Mouse (Mus musculus) heart, embryonic 13.5 days (tissue): Measurements from ENCODE around the gene Ak2. TPM values are rescaled to one million over a fixed set of nuclear protein-coding genes. Genes with fewer than 3 reads are reported as not detected.

ENCODE experiments used
- ATAC-seq: fragments of 200-750 bp; cut with Nextera tagmentation; 2 replicates; pipeline ENCODE4 v1.8.0; 2017; ENCODE audit warnings: moderate TSS enrichment; ENCODE audit not compliant: insufficient number of reproducible peaks, low FRiP score, low TSS enrichment; ENCODE audit errors: extremely low read depth
- H3K27ac ChIP-seq: fragments of 300-500 bp; sonication (generic); replicated peaks from 2 replicates; pipeline ENCODE4 v1.5.1; 2015; ENCODE audit warnings: moderate library complexity, mild to moderate bottlenecking, inconsistent platforms
- H3K27me3 ChIP-seq: fragments of 300-500 bp; sonication (generic); replicated peaks from 2 replicates; pipeline ENCODE4 v1.6.1; 2015; ENCODE audit warnings: mild to moderate bottlenecking, inconsistent platforms
- H3K36me3 ChIP-seq: fragments of 300-500 bp; sonication (generic); 2 replicates; pipeline ENCODE4 v1.6.1; 2015; ENCODE audit warnings: mild to moderate bottlenecking, inconsistent platforms
- H3K4me1 ChIP-seq: fragments of 300-500 bp; sonication (generic); 2 replicates; pipeline ENCODE4 v1.6.1; 2015; ENCODE audit warnings: inconsistent platforms
- H3K4me2 ChIP-seq: fragments of 300-500 bp; sonication (generic); 2 replicates; pipeline ENCODE4 v1.6.1; 2015; ENCODE audit warnings: inconsistent platforms, mild to moderate bottlenecking, moderate library complexity
- H3K4me3 ChIP-seq: fragments of 300-500 bp; sonication (generic); 2 replicates; pipeline ENCODE4 v1.5.1; 2015; ENCODE audit warnings: moderate library complexity, mild to moderate bottlenecking, inconsistent platforms
- H3K9ac ChIP-seq: fragments of 300-500 bp; sonication (generic); 2 replicates; pipeline ENCODE4 v1.6.1; 2015; ENCODE audit warnings: inconsistent platforms, mild to moderate bottlenecking, moderate library complexity
- H3K9me3 ChIP-seq: fragments of 300-500 bp; sonication (generic); 2 replicates; pipeline ENCODE4 v1.6.1; 2016; ENCODE audit warnings: inconsistent platforms
- WGBS: fragments of 180-500 bp; shearing (Covaris S2); methylation state at CpG from one replicate; pipeline ENCODE4 v1.1.7; 2015; ENCODE audit warnings: mixed read lengths; 5-methylcytosine and 5-hydroxymethylcytosine counted together
- polyA plus RNA-seq: library from polyadenylated mRNA; unstranded; fragments of >200 nt; fragmentation: Nextera tagmentation; extraction: Ambion mirVana; gene quantifications from 2 replicates; pipeline ENCODE4 v1.2.1, GENCODE M21; 2015

Gene Ak2
- polyA plus RNA-seq, 1 experiment from 2014 or later = 147 TPM

- Histone ChIP-seq H3K36me3 (no peaks in the 10 kb centered on the region), H3K9me3 (no peaks in the 10 kb centered on the region), H3K27ac (no peak overlapping the region), H3K4me2 (no peak overlapping the region), H3K4me1 (peaks cover 34% of the 10 kb centered on the region), H3K9ac (no peak overlapping the region), H3K27me3 (no peaks in the 10 kb centered on the region), H3K4me3 (no peak overlapping the region)
- ATAC-seq = no peak
- 88% methylated on average over 4 of the region's 4 CpGs for WGBS
These were observed 39.0 kb downstream of the Ak2 start for GRCm38 (mm10) chr4:129030746-129031145.

GRCm38 (mm10) chr4:129031408-129031965, 39.7 kb downstream of the Ak2 start:
- Histone ChIP-seq H3K36me3 (no peaks in the 10 kb centered on the region), H3K4me3 (no peak overlapping the region), H3K9me3 (no peaks in the 10 kb centered on the region), H3K27me3 (no peaks in the 10 kb centered on the region), H3K4me2 (no peak overlapping the region), H3K9ac (no peak overlapping the region), H3K27ac (no peak overlapping the region), H3K4me1 (peaks cover 37% of the 10 kb centered on the region)
- ATAC-seq = no peak
- WGBS = 72% methylated on average over 8 of the region's 8 CpGs

- Histone ChIP-seq H3K9ac (peak overlapping the region; percentile 61; the same call in 1 of the 2 replicates), H3K27ac (peak overlapping the region; percentile 87), H3K4me1 (peaks cover 37% of the 10 kb centered on the region), H3K9me3 (no peaks in the 10 kb centered on the region), H3K4me2 (peak overlapping the region; percentile 62; the same call in 1 of the 2 replicates), H3K36me3 (no peaks in the 10 kb centered on the region), H3K27me3 (no peaks in the 10 kb centered on the region), H3K4me3 (no peak overlapping the region)
- WGBS = 68% methylated on average over 11 of the region's 11 CpGs
- no peak for ATAC-seq
These were observed 40.6 kb downstream of the Ak2 start for GRCm38 (mm10) chr4:129032133-129032962.

GRCm38 (mm10) chr4:129032963-129033951, 41.5 kb downstream of the Ak2 start:
- no peaks in the 10 kb centered on the region for H3K9me3 ChIP-seq
- peak overlapping the region; percentile 62 for H3K4me2 ChIP-seq
- no peaks in the 10 kb centered on the region for H3K36me3 ChIP-seq
- H3K27ac ChIP-seq = peak overlapping the region; percentile 87
- WGBS = 6% methylated on average over 17 of the region's 17 CpGs
- H3K9ac ChIP-seq = peak overlapping the region; percentile 61
- H3K4me3 ChIP-seq = peak overlapping the region; percentile 31
- H3K27me3 ChIP-seq = no peaks in the 10 kb centered on the region
- H3K4me1 ChIP-seq = peaks cover 37% of the 10 kb centered on the region
- ATAC-seq = peak; percentile 63; the same call in 1 of the 2 replicates

- H3K4me2 ChIP-seq = peak overlapping the region; percentile 62; the same call in 1 of the 2 replicates
- ATAC-seq = no peak
- peaks cover 37% of the 10 kb centered on the region for H3K4me1 ChIP-seq
- no peaks in the 10 kb centered on the region for H3K36me3 ChIP-seq
- 87% methylated on average over 3 of the region's 3 CpGs for WGBS
- H3K27me3 ChIP-seq = no peaks in the 10 kb centered on the region
- H3K4me3 ChIP-seq = no peak overlapping the region
- peak overlapping the region; percentile 87 for H3K27ac ChIP-seq
- no peak overlapping the region; the same call in 1 of the 2 replicates for H3K9ac ChIP-seq
- H3K9me3 ChIP-seq = no peaks in the 10 kb centered on the region
These were observed 42.5 kb downstream of the Ak2 start for GRCm38 (mm10) chr4:129034224-129034623.

- WGBS = 50% methylated on average over 13 of the region's 13 CpGs
- Histone ChIP-seq H3K36me3 (no peaks in the 10 kb centered on the region), H3K4me1 (peaks cover 37% of the 10 kb centered on the region), H3K27me3 (no peaks in the 10 kb centered on the region), H3K27ac (no peak overlapping the region), H3K9ac (peak overlapping the region; percentile 44; the same call in 1 of the 2 replicates), H3K4me2 (no peak overlapping the region), H3K9me3 (no peaks in the 10 kb centered on the region), H3K4me3 (no peak overlapping the region)
- ATAC-seq = no peak
These were observed 43.2 kb downstream of the Ak2 start for GRCm38 (mm10) chr4:129034706-129035660.

- Histone ChIP-seq H3K27me3 (no peaks in the 10 kb centered on the region), H3K36me3 (no peaks in the 10 kb centered on the region), H3K4me3 (no peak overlapping the region), H3K4me2 (no peak overlapping the region), H3K4me1 (peaks cover 37% of the 10 kb centered on the region), H3K9ac (no peak overlapping the region), H3K9me3 (no peaks in the 10 kb centered on the region), H3K27ac (no peak overlapping the region)
- 58% methylated on average over 7 of the region's 7 CpGs for WGBS
- no peak for ATAC-seq
These were observed 44.2 kb downstream of the Ak2 start for GRCm38 (mm10) chr4:129035851-129036445.

GRCm38 (mm10) chr4:129047721-129048421, 56.1 kb downstream of the Ak2 start:
- Histone ChIP-seq H3K9ac (peak overlapping the region; percentile 85), H3K4me2 (peak overlapping the region; percentile 90), H3K27me3 (peaks cover 38% of the 10 kb centered on the region), H3K27ac (no peak overlapping the region), H3K9me3 (no peaks in the 10 kb centered on the region), H3K4me1 (peaks cover 34% of the 10 kb centered on the region), H3K4me3 (peak overlapping the region; percentile 64), H3K36me3 (no peaks in the 10 kb centered on the region)
- no peak for ATAC-seq
- WGBS = 18% methylated on average over 15 of the region's 15 CpGs

- peak; percentile 72 for ATAC-seq
- H3K27ac ChIP-seq = peak overlapping the region; percentile 59
- peak overlapping the region; percentile 64 for H3K4me3 ChIP-seq
- H3K4me1 ChIP-seq = peaks cover 34% of the 10 kb centered on the region
- H3K9ac ChIP-seq = peak overlapping the region; percentile 85
- no peaks in the 10 kb centered on the region for H3K36me3 ChIP-seq
- no peaks in the 10 kb centered on the region for H3K9me3 ChIP-seq
- H3K27me3 ChIP-seq = peaks cover 38% of the 10 kb centered on the region
- H3K4me2 ChIP-seq = peak overlapping the region; percentile 90
- under 1% methylated on average over 52 of the region's 52 CpGs for WGBS
These were observed 56.9 kb downstream of the Ak2 start for GRCm38 (mm10) chr4:129048501-129049305.
